Mouse (Mus musculus): ENCODE data around the gene Itpr2. TPM values are rescaled to one million over a fixed set of nuclear protein-coding genes. Genes with fewer than 3 reads are reported as not detected.

Gene Itpr2
- polyA plus RNA-seq, 1 experiment from 2014 or later, result 31.2 TPM

GRCm38 (mm10) chr6:146392188-146392587 is 109.8 kb downstream of the Itpr2 start:
- no peak overlapping the region for H3K27ac ChIP-seq (replicated peaks)
- H3K27me3 ChIP-seq (replicated peaks), result no peaks in the 10 kb centered on the region
- peaks cover 3% of the 10 kb centered on the region for H3K4me1 ChIP-seq
- H3K4me3 ChIP-seq, result no peak overlapping the region
- H3K4me2 ChIP-seq, result no peak overlapping the region
- peaks cover 10% of the 10 kb centered on the region for H3K9me3 ChIP-seq
- no peak overlapping the region for H3K9ac ChIP-seq
- WGBS, result 75% methylated on average over 2 of the region's 2 CpGs
- H3K36me3 ChIP-seq, result peaks cover 69% of the 10 kb centered on the region
- ATAC-seq (ENCODE audit: extremely low read depth, insufficient number of reproducible peaks, low FRiP score, low TSS enrichment), result no peak

DNA sequence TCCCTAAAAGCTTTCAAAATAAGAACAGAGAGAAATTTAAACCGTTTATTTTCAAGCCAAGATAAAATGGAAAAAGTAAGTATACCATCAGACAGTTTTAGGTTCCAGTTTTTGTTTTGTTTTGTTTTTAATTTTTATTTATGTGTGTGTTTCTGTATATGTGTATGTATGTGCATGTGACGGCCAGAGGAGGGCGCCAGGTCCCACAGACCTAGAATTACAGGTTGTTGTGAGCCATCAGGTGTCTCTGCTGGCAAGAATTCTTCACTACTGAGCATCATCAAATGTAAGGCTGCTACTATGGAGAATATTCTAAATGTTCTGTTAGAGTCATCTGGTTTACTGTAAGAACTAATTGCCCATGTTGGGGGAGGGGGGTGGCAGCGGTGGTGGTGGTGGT is 111.9 kb downstream of the Itpr2 start:
- Histone ChIP-seq H3K4me3 (no peak overlapping the region), H3K4me2 (no peak overlapping the region), H3K9ac (no peak overlapping the region), H3K27ac (replicated peaks) (no peak overlapping the region), H3K4me1 (peaks cover 8% of the 10 kb centered on the region), H3K9me3 (peaks cover 10% of the 10 kb centered on the region), H3K36me3 (peaks cover 66% of the 10 kb centered on the region), H3K27me3 (replicated peaks) (no peaks in the 10 kb centered on the region)
- 80% methylated on average over 4 of the region's 4 CpGs for WGBS
- ATAC-seq (ENCODE audit: extremely low read depth, insufficient number of reproducible peaks, low FRiP score, low TSS enrichment), result no peak

GRCm38 (mm10) chr6:146388010-146388409 is 114.0 kb downstream of the Itpr2 start:
- H3K27ac ChIP-seq (replicated peaks), result no peak overlapping the region
- no peak overlapping the region for H3K9ac ChIP-seq
- peaks cover 9% of the 10 kb centered on the region for H3K9me3 ChIP-seq
- H3K36me3 ChIP-seq, result peaks cover 58% of the 10 kb centered on the region
- peaks cover 8% of the 10 kb centered on the region for H3K4me1 ChIP-seq
- H3K27me3 ChIP-seq (replicated peaks), result no peaks in the 10 kb centered on the region
- ATAC-seq (ENCODE audit: extremely low read depth, insufficient number of reproducible peaks, low FRiP score, low TSS enrichment), result no peak
- 76% methylated on average over 4 of the region's 4 CpGs for WGBS
- H3K4me3 ChIP-seq, result no peak overlapping the region
- no peak overlapping the region for H3K4me2 ChIP-seq

GRCm38 (mm10) chr6:146387039-146387713 is 114.8 kb downstream of the Itpr2 start:
- H3K36me3 ChIP-seq, result peaks cover 56% of the 10 kb centered on the region
- H3K9ac ChIP-seq, result 0 out of 2 replicates have a peak overlapping the region, but pooled peaks have one; percentile 37
- ATAC-seq (ENCODE audit: extremely low read depth, insufficient number of reproducible peaks, low FRiP score, low TSS enrichment), result no peak
- H3K4me1 ChIP-seq, result peaks cover 8% of the 10 kb centered on the region
- 0 out of 2 replicates have a peak, but pooled peaks cover under 1% of the 10 kb centered on the region for H3K9me3 ChIP-seq
- no peaks in the 10 kb centered on the region for H3K27me3 ChIP-seq (replicated peaks)
- H3K27ac ChIP-seq (replicated peaks), result 0 out of 2 replicates have a peak overlapping the region, but pooled peaks have one; percentile 24
- 38% methylated on average over 6 of the region's 6 CpGs for WGBS
- no peak overlapping the region for H3K4me3 ChIP-seq
- no peak overlapping the region for H3K4me2 ChIP-seq

DNA sequence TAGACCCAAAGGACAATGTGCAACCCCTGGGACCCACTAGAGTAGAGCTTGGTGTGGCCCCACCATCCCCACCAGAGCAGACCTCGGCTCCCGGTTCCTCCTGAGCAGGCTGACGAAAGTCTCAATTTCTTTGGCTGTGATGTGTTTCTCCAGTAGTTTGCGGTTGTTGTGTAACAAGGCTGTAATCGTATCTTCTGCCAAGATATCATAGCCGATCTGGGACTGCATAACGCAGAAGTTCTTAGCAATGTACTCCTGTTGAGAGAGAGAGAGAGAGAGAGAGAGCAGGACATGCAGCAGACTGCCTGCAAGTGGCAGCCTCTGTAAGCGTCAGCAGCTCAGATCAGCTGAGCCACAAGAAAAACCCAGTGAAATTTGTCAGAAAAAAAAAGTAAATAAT is 122.8 kb downstream of the Itpr2 start:
- Histone ChIP-seq H3K27ac (replicated peaks) (no peak overlapping the region), H3K9ac (no peak overlapping the region), H3K27me3 (replicated peaks) (no peaks in the 10 kb centered on the region), H3K9me3 (no peaks in the 10 kb centered on the region), H3K4me2 (no peak overlapping the region), H3K4me3 (no peak overlapping the region), H3K4me1 (no peaks in the 10 kb centered on the region), H3K36me3 (peaks cover 65% of the 10 kb centered on the region)
- WGBS, result 86% methylated on average over 8 of the region's 8 CpGs
- ATAC-seq (ENCODE audit: extremely low read depth, insufficient number of reproducible peaks, low FRiP score, low TSS enrichment), result no peak

DNA sequence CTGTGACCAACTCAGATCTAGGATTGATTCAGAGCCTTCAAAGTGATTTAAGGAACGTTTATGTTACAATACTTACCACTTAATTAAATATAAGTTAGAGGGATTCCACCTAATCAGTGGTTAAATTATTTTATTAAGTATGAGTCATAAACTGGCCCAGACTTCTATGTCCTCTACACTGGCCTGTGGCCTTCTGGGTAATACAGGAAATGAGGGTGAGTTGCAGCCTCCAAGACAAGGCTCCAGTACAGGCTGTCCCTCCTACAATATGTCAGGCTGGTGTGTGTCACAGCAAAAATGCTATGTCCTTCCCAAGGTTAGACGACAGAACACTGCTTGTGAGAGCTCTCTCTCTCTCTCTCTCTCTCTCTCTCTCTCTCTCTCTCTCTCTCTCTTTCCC is 130.5 kb downstream of the Itpr2 start:
- WGBS, result 49% methylated on average over 2 of the region's 2 CpGs
- no peak for ATAC-seq (ENCODE audit: extremely low read depth, insufficient number of reproducible peaks, low FRiP score, low TSS enrichment)
- no peak overlapping the region for H3K27ac ChIP-seq (replicated peaks)
- no peaks in the 10 kb centered on the region for H3K9me3 ChIP-seq
- peaks cover 80% of the 10 kb centered on the region for H3K36me3 ChIP-seq
- H3K4me2 ChIP-seq, result no peak overlapping the region
- no peak overlapping the region for H3K4me3 ChIP-seq
- no peaks in the 10 kb centered on the region for H3K27me3 ChIP-seq (replicated peaks)
- no peaks in the 10 kb centered on the region for H3K4me1 ChIP-seq
- H3K9ac ChIP-seq, result no peak overlapping the region

DNA sequence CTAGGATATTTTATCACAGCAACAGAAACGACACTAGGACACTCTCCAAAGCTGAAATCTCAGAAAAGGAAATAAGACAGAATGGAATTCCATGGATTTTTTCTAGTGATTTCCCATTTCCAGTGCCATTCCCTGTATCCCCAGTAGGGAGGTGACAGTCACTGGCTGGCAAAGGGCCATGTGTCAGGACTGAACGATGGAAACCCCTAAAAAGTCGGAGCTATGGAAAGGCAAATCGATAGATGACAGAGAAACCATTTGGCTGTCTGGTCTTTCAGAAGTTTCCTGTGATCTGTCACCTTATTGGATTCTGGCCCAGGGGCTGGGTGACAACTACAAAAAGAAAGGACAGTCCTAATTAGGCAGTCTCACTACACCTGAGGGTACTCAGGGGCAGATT is 135.8 kb downstream of the Itpr2 start:
- no peak for ATAC-seq (ENCODE audit: extremely low read depth, insufficient number of reproducible peaks, low FRiP score, low TSS enrichment)
- Histone ChIP-seq H3K27me3 (replicated peaks) (no peaks in the 10 kb centered on the region), H3K27ac (replicated peaks) (no peak overlapping the region), H3K36me3 (peaks cover 75% of the 10 kb centered on the region), H3K9me3 (no peaks in the 10 kb centered on the region), H3K4me2 (no peak overlapping the region), H3K4me3 (no peak overlapping the region), H3K4me1 (peaks cover 7% of the 10 kb centered on the region), H3K9ac (no peak overlapping the region)
- 67% methylated on average over 4 of the region's 4 CpGs for WGBS

GRCm38 (mm10) chr6:146357911-146358310 is 144.1 kb downstream of the Itpr2 start:
- no peak for ATAC-seq (ENCODE audit: extremely low read depth, insufficient number of reproducible peaks, low FRiP score, low TSS enrichment)
- Histone ChIP-seq H3K4me3 (no peak overlapping the region), H3K9ac (no peak overlapping the region), H3K4me1 (peaks cover 14% of the 10 kb centered on the region), H3K27ac (replicated peaks) (no peak overlapping the region), H3K36me3 (peaks cover 54% of the 10 kb centered on the region), H3K9me3 (no peaks in the 10 kb centered on the region), H3K4me2 (no peak overlapping the region), H3K27me3 (replicated peaks) (no peaks in the 10 kb centered on the region)
- 66% methylated on average over 4 of the region's 4 CpGs for WGBS

GRCm38 (mm10) chr6:146352258-146352805 is 149.7 kb downstream of the Itpr2 start:
- no peak overlapping the region for H3K27ac ChIP-seq (replicated peaks)
- ATAC-seq (ENCODE audit: extremely low read depth, insufficient number of reproducible peaks, low FRiP score, low TSS enrichment), result no peak
- 63% methylated on average over 9 of the region's 9 CpGs for WGBS
- no peaks in the 10 kb centered on the region for H3K27me3 ChIP-seq (replicated peaks)
- no peak overlapping the region for H3K4me3 ChIP-seq
- H3K36me3 ChIP-seq, result peaks cover 48% of the 10 kb centered on the region
- H3K4me1 ChIP-seq, result no peaks in the 10 kb centered on the region
- no peak overlapping the region for H3K9ac ChIP-seq
- no peaks in the 10 kb centered on the region for H3K9me3 ChIP-seq
- no peak overlapping the region for H3K4me2 ChIP-seq

DNA sequence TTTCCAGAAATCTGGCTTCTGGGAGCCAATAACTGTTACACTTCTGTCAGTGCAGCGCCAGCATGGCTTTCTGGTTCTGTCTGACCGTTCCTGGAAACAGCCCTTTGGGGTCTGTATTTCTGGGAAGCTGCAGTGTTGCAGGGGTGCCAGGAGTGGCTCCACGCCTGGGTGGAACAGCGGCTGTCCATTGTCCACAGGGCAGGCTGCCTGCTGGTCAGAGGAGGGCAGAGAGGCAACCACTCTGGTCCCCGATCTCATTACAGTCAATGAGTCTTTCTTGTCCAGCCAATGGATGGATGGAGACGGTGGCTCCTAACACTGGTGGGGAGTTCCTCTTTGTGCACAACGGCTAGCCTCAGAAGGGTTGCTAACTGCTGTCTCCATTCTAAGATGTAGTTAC is 150.2 kb downstream of the Itpr2 start:
- 81% methylated on average over 7 of the region's 7 CpGs for whole genome bisulfite sequencing
- Histone ChIP-seq H3K27me3 (replicated peaks) (no peaks in the 10 kb centered on the region), H3K27ac (replicated peaks) (no peak overlapping the region), H3K4me3 (no peak overlapping the region), H3K9ac (no peak overlapping the region), H3K36me3 (peaks cover 47% of the 10 kb centered on the region), H3K9me3 (no peaks in the 10 kb centered on the region), H3K4me1 (no peaks in the 10 kb centered on the region), H3K4me2 (no peak overlapping the region)
- ATAC-seq (ENCODE audit: extremely low read depth, insufficient number of reproducible peaks, low FRiP score, low TSS enrichment), result no peak

GRCm38 (mm10) chr6:146347568-146347967 is 154.5 kb downstream of the Itpr2 start:
- ATAC-seq (ENCODE audit: extremely low read depth, insufficient number of reproducible peaks, low FRiP score, low TSS enrichment), result no peak
- no peaks in the 10 kb centered on the region for H3K27me3 ChIP-seq (replicated peaks)
- no peak overlapping the region for H3K9ac ChIP-seq
- no peaks in the 10 kb centered on the region for H3K9me3 ChIP-seq
- 53% methylated on average over 4 of the region's 4 CpGs for WGBS
- H3K4me2 ChIP-seq, result no peak overlapping the region
- peaks cover 54% of the 10 kb centered on the region for H3K36me3 ChIP-seq
- no peak overlapping the region for H3K27ac ChIP-seq (replicated peaks)
- H3K4me1 ChIP-seq, result peaks cover 10% of the 10 kb centered on the region
- H3K4me3 ChIP-seq, result no peak overlapping the region
